Mouse (Mus musculus) heart, adult 11 months (tissue): ENCODE measurements around the gene Nedd8.

Experiments
- DNase-seq: peaks from one replicate; pipeline ENCODE4 v3.0.0; 2022

Gene Nedd8

DNA sequence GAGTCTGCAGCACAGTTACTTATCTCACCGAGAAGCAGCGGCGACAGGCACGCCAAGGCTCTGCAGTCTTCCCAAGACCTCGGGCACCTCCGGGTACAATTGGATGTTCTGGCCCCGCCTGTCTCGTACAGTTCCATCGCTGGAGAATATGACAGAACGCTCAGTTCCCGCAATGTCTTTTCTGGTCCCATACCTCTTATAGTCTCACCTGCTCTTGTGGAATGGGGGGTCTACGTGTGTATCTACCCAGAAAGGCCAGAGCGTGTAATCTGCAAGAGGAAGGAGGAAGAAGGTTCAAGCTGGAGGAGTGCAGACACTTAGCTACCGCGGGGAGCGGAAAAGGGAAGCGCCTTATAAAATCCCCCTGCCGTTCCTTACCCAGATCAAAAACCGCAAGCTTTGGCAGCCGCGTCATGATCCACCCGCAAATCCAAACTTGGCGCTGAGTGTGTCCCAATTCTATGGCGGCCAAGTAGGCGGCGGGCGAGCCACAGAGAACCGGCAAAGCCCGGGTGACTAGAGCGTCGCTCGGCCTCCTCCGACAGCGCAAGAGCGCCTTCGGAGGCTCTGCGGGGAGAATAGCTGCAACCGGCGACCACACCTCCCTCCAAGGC is 11.9 kb downstream of the Nedd8 start, which contains the start of gene Mdp1:
Gene Mdp1, minus strand, starts transcription at position 549 of the 614 bp plus-strand sequence.
- peak; percentile 97 for DNase-seq

DNA sequence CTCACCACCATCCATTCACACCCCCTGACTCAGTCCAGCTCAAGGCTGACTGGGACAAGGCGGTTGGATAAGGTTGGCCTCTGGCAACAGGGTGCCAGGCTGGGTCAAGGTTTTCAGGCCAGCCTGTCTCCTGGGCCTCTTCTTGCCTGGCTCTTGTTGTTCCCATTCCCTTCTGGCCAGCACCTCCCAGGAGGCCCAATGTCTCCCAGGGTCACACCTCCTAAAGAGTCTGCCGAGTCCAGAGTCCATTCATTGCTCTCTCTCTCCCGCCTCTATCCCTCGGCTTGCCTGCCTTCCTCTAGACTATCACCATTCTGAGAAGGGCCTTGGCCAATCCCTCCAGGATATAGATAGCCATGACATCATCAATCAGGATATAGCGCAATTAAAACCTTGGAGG is 13.9 kb downstream of the Nedd8 start:
- DNase-seq = no peak

DNA sequence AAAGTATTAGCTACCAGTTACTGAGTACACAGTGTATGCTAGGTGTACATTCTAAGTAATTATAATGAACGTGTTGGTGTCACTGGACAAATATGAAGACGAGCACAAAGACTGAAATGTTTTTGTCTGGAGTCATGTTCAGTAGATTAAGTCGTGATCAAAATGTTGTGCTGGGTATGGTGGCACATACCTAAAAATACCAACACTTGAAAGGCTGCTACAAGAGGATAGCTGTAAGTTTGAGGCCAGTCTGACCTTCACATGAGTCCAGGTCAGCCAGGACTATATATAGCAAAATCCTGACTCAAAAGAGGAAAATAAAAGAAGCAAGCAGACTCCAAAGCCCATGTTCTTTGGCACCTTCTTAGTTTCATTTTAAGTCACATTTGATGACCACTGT is 15.0 kb downstream of the Nedd8 start:
- no peak for DNase-seq

DNA sequence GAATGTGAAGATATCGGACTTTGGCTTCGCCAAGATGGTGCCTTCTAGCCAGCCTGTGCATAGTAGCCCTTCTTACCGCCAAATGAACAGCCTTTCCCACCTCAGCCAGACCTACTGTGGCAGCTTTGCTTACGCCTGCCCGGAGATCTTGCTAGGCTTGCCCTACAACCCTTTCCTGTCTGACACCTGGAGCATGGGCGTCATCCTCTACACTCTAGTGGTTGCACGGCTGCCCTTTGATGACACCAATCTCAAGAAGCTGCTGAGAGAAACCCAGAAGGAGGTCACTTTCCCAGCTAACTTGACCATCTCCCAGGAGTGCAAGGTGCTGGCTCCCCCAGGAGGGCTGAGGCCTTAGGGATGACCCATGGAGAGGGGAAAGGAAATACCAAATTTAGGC is 20.4 kb downstream of the Nedd8 start:
- DNase-seq = no peak

DNA sequence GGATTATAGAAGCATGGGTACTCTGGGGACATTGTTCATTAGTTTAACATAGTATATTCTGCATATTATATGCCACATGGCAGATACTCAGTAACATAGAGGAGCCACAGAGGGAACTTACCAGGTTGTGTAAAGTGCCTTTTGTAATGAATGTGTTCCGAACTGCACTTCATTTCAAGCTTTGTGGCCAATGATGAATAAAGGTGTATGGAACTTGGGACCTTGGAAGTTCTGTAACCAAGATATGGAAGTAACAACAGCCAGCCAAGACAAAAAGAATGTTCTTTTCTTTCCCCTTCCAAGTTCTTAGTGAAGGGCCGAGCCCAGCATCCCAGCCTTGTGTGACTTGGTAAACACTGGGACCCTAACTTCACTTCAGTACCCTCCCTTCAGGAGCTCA is 22.0 kb downstream of the Nedd8 start, which contains the start of gene Tssk4:
Gene Tssk4, plus strand, starts transcription at position 301 of the 400 bp plus-strand sequence.
- no peak for DNase-seq

DNA sequence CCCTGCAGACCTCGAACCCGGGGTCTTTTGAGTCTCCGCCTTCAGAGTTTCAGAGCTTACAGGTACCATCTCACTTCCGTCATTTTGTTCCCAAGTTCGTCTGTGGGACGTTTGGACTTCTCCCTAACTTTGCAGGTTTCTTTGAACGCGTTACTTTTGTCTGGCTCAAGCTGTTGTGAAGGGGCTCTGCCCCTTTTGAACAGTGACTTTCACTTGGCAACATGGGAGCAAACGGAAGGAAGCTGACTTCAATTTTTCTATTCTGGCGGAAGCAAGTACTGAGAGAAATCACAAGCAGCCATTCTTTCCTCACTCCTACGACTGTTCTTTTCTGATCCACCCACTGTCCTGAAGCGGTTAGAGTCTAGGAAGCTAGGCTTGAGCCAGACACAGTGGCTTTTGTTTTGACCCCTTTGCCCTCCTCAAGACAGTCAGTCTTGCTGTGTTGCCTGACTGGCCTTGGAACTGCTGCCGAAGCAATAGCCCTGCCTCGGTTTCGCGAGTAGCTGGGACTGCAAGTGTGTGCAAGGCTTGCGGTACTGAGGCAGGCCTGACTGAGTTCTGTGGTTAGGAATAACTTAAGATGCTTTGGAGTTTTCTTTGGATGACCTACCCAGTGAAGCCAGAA is 27.5 kb downstream of the Nedd8 start:
- DNase-seq = peak; percentile 89

DNA sequence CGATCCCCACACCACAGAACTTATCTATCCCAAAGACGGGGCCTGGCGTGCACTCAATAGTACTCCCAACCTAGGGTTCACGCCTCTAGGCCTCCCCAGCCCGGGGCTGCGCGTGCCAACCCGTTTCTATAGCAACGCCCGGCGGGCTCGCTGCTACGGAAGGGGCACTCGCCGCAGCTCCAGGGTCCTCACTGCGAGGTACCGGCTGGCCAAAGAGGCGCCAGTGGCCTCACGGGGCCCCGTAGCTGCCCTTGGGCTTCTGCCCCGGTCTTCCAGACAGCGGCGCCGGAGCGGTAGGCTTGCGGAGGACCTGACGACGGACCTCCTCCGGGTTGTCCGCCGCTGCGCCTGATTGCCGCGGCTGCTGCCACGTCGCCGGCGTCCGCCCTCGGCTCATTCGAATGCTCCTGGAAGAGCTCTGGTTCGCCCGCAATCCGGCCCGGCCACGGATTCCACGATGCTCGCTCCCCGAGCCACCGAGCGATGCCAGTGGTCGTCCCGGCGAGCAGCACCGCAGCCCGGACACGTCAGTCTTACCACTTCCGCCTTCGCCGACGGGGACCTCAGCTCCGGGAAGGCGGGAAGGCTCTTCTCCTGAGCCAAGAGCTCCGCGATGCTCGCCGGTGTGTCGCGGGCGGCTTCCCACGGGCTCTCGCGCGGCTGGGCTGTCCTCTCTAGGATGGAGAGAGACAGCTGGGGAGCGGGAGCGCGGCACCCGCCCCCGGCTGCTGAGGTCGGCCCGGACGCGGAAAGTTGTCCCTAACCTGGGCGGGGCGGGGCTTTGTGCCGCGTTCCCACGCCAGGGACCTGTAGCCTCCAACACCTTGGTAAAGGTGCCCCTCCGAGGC is 28.6 kb downstream of the Nedd8 start, which contains the start of gene Tm9sf1:
Gene Tm9sf1, minus strand, starts transcription at position 747 of the 848 bp plus-strand sequence.
- DNase-seq = peak; percentile 99

DNA sequence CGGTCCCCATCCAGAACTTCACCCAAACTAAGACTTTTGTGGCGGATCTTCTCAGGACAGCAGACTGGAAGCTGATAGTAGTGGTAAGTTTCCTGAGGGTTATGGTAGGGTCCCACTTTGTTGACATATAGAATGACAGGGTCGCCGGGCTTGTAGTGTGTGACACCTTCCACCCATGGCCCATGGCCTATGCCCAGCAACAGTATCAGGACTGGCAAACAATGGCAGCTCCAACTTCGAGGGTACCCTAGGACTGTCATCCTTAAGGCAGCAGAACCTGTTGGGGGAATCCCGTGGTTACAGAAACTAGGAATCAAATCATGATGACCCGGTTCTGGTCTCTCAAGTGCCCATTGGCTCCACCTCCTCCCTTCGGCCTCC is 29.3 kb downstream of the Nedd8 start:
- DNase-seq = no peak

DNA sequence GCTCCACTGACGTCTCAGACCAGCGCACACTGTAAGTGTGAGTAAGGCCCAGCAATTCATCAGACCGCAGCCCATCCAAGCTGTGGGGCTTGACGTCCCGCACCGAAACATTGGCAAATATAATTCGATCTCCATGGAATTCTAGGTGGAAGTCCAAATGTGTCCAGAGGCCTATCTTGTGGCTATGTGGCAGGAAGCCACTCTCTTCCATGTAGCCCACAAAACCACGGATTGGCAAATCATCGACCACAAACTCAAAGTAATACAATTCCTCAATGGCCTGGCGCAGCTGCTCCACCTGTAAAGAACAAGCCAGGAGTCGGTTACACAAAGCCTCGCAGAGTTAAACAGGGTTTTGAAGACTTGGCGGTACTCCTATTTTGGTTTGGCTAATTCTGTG is 30.6 kb downstream of the Nedd8 start:
- DNase-seq = no peak

DNA sequence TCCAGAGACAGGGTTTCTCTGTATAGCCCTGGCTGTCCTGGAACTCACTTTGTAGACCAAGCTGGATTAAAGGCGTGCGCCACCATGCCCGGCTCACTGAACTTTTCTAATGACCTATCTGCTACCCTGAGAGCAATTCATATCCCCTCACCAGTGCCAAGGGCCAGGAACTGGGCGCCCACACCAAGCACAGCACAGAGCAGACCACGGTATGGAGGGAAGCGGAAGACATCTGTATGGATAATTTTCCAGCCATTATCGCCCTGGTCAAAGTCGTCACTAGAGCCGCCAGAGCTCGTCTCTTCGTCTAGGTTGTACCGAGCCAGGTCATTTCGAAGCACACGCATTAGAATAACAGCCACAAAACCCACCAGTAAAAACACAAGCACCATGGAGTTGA is 31.1 kb downstream of the Nedd8 start:
- peak; percentile 91 for DNase-seq

DNA sequence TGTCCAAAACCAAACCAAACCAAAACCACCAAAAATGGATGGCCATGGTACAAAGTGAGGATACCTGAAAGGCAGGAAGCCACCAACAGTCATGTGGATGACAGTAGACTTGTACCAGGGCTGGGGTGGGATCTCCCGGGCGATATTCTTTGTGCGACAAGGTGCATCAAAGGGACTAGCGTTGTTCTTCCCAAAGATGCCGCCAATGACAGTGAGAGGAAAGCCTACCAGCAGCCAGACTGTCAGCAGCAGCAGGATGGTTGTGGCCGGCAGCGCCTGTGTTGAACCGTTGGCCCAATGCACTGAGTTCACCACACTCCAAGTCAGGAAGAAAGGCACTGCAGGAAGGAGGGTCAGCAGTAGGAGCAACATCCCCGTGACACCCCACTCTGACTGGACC is 34.1 kb downstream of the Nedd8 start, which contains the start of gene Gm49378:
Gene Gm49378, minus strand, starts transcription at position 101 of the 400 bp plus-strand sequence.
- no peak for DNase-seq

DNA sequence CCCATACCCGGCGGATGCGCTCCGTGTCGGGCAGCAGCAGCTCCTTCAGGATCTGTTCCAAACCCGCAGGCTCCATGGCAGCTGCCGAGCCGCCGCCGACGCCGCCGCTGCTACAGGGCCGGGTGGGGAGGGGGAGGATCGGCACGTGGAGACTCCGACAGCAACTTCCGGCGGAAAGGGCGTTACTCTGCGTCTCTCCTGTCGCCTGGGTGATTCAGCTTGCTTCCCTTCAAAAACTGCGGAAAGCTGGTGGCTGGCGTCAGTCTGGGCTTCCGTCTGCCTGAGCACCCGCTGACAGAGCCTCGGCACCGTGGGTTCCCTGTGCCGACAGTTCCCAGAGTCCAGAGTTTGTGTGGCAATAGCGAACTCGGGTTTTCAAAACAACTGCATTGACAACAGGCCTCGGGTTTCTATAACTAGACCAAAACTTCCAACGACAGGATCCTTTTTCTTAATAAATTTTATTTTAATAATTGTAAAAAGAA is 36.4 kb downstream of the Nedd8 start, which contains the start of gene Ipo4:
Gene Ipo4, minus strand, starts transcription at position 435 of the 485 bp plus-strand sequence.
- peak; percentile 99 for DNase-seq

DNA sequence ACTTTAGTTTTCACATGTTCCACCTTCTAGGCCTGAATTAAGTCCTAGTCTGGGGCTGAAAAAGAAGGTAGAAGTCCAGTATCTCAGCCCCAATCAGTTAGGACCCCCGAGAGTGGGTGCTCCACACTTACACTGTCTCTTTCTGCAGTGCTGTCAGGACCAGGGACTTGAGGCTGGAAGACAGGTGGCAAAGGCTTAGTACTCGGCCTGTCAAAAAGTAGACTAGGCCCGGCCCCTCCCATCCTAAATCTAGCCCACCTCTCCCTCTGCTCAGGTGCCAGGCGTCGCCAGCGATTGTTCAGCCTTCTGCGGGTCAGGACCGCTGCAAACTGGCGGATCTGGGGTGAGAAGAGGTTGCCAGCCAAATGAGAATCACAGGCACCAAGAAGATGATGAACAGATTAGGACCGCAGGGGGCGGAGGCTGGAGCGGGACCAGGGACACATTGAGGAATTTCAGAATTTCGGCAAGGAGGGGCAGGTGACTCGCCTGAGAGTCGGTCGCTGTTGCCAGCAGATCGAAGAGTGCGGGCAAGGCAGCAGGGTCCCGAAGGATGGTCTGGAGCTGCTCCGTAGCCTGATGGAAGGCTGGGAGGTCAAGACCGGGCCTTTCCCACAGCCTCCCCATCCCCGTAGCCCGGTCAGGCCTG is 36.9 kb downstream of the Nedd8 start:
- DNase-seq = peak; percentile 96

DNA sequence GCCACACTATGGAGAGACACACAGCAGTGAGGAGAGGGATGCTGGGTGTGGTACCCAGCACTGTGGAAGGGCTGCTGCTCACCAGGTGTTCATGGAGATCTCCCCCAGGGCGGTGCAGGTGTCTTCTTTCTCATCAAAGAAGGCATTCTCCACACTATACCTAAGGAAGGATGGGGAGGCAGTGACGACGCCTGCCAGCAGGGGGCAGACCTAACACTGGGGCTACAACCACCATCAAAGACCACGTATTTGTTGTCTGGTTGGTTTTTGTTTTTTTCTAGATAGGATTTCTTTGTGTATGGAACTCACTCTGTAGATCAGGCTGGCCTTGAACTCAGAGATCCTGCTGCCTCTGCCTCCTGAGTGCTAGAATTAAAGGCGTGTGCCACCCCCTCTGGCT is 42.6 kb downstream of the Nedd8 start:
- DNase-seq = peak; percentile 95

DNA sequence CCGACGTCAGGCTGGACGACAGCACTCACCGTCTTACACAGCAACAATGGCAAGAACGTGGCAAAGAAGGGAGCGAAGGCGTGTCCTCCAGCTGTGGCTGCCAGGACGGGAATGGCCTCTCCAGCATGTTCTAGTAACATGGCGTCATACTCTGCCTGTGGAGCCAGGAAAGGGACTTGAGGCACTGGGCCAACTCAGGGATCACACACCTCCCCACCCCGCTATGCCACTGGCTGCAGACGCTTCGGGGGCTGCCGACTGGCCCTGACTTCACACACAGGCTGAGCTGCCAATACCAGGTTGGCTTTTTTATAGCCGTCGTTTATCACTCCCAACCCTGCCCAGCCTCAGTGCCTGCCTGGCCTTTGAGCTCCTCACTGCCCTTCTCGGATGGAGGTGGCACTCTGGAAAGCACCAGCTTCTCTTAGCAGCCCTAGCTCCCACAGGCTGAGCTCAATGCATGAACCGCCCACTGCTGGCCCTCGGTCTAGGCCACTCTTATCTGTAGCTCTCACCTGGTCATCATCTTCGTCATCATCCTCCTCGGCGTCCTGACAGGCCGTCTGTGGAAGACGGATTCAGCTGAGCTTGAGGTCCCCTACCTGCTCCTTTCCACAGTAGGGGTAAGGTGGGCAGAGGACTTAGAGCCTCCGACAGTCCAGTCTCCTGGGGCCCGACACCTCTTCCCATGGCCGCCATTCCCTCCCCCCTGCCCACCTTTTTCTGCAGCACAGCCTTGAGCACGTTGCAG is 43.7 kb downstream of the Nedd8 start:
- peak; percentile 94 for DNase-seq

DNA sequence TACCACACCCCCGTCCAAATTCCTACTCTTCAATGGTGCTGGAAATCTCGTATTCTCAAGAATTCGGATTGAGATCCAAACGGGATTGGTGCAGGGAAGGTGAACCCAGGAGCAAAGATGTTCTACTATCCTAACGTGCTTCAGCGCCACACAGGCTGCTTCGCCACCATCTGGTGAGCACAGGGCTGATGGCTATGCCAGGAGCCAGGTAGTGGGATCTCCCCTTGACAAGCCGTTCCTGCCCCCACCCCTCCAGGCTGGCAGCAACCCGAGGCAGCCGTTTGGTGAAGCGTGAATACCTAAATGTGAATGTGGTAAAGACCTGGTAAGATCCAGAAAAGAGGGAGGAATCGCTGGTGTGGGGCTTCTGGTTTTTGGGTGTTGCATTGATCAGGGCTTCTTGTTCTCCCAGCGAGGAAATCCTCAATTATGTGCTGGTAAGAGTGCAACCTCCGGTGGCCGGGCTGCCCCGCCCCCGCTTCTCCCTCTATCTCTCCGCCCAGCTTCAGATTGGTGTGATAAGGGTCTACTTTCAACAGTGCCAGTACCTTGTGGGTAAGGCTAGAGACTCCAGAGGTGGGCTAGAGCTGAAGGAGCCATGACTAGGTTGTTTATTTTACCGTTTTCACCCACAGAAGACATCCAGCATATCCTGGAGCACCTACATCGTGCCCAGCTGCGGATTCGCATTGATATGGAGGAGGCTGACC is 53.3 kb downstream of the Nedd8 start:
- DNase-seq = no peak

DNA sequence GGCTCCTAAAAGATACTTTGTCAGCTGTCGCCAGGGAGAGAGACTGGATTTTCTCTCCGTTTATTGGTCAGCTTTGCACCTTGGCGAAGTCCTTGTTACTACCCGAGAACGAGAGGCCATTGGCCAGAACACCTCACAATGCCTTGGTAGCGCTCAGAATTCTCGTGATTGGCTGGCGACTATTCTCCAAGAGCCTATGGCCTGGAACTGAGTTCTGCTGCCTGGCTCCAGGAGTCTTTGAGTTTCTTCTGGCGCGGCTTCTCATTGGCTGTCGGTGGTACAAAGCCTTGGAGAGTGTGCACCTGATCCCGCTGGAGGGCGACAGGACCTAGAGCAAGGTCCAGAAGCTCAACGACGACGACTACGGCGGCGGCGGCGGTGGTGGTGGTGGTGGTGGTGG is 54.1 kb downstream of the Nedd8 start, which contains the start of gene Rec8:
Gene Rec8, plus strand, starts transcription at position 216 of the 400 bp plus-strand sequence.
- DNase-seq = peak; percentile 91

DNA sequence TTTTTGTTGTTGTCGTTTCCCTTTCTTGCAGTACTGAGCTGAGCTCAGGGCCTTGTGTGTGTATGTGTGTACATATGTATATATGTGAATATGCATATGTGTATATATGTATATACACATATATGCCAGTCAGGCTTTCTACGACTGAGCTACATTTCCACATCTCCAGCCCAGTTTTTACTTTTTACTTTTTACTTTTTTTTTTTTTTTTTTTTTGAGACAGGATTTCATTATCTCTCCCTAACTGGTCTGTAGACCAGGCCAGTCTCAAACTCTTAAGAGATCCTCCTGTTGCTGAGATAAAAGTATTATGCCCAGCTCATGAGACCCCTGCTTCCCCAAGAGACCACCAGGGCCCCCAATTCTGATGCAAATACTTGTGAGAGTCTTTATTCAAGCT is 55.1 kb downstream of the Nedd8 start:
- DNase-seq = no peak

DNA sequence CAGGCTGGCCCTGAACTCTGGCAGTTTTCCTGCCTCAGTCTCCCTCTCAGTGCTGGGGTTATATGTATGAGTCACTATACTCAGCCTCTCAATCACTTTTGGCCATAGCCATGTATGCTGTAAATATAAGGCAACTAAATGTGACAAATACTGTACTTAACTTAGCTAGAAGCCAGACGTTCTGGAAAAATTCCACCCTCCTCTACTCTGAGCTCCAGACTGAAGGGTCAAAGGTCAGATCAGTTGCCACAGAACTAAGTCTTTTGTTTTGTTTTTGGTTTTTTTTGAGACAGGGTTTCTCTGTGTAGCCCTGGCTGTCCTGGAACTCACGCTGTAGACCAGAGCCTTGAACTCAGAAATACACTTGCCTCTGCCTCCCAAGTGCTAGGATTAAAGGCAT is 56.0 kb downstream of the Nedd8 start:
- DNase-seq = no peak

DNA sequence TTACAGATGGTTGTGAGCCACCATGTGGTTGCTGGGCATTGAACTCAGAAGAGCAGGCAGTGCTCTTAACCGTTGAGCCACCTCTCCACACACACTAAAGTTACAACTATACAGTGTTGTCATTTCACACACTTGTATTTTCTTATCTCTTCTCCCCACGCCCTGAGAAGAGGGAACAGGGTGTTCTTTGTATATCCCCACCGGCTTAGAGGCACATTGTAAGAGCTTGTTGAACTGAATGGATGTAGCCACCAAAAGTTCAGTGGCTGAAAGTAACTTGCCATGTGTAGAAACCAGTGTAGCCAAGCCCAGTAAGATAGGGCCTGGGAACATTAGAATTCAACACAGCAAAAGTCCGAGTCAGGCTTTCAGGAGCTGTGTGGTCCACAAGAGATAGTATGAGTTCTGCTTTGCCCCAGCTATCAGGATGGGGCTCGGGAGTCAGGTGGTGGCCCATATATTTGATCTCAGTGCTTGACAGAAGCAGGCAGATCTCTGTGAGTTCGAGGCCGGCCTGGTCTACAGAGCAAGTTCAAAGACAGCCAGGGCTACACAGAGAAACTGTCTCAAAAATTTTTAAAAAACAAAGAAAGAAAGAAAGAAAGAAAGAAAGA is 57.3 kb downstream of the Nedd8 start:
- DNase-seq = no peak

DNA sequence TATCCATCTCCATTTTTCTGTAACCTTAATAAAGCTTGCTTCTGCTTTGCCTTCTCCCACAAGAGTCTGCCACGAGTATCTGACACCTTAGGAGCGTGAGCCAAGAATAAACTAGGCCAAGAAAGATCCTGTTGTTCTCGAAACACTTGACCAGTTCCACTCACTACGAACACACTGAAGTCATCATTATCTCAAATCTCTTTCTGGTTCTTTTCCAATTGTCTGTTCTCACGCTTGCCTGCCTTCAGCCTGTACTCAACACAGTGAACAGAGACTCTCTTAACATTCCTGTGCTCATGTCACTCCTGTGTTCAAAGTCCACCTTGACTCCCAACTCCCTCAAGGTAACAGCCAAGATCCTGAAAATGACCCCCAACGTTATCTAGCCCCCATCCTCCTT is 58.6 kb downstream of the Nedd8 start:
- no peak for DNase-seq
